Comparison of ENCODE assay signal across 12 mouse cellular contexts in genomic region chr6:99206437-99206870, GRCm38 (mm10).
DNase-seq lines count a peak whose midpoint lies in the region; ATAC-seq and TF ChIP-seq lines count a peak whose summit lies in the region.
"Had no signal": no experiment of that assay in that cellular context is flagged by ENCODE, and none has a peak within 500 bp of the region (broad histone marks: within the 10 kb centered on the region; RNA-seq: fewer than 3 reads in every experiment).

No protein-coding gene starts in this region.

- H3K4me3 ChIP-seq in heart, embryonic 14.5 days (ENCODE audit: control insufficient read depth in 1 of 2, insufficient read depth in 1 of 2, low read depth in 1 of 2, low read length in 2 of 2): peak overlapping the region; percentile 42 to 51
- H3K4me3 ChIP-seq in MEL (ENCODE audit: control insufficient read depth in 1 of 2, insufficient read depth in 1 of 2, low read depth in 2 of 2, low read length in 2 of 2): peak overlapping the region; percentile 49 to 63; a peak in 3 of 4 replicates
- no peak overlapping the region for H3K4me3 ChIP-seq in embryonic facial prominence, embryonic 15.5 days (replicated peaks)
- H3K4me3 ChIP-seq in liver, embryonic 13.5 days (replicated peaks): no peak overlapping the region

- no peak for ATAC-seq in heart, embryonic 14.5 days (ENCODE audit: insufficient number of reproducible peaks, insufficient read depth, low FRiP score, low read depth)
- no peak for ATAC-seq in embryonic facial prominence, embryonic 15.5 days (ENCODE audit: insufficient number of reproducible peaks, low FRiP score, low TSS enrichment, low read depth)
- ATAC-seq in liver, embryonic 13.5 days (ENCODE audit: low read depth): no peak
- no peak for ATAC-seq in inflammation-experienced regulatory T-cells, adult 6 months

- WGBS in heart, embryonic 14.5 days: 10% methylated on average over 5 of the region's 5 CpGs
- 26% methylated on average over 5 of the region's 5 CpGs for WGBS in embryonic facial prominence, embryonic 15.5 days
- 26% methylated on average over 5 of the region's 5 CpGs for WGBS in liver, embryonic 13.5 days (ENCODE audit: insufficient replicate concordance)

- TF ChIP-seq POLR2A in MEL (IDR thresholded peaks at IDR 0.05; ENCODE audit: control insufficient read depth in 1 of 2, insufficient read depth in 1 of 2, low read depth in 1 of 2, low read length in 2 of 2, poor library complexity in 1 of 2): no peak

- no peak for TF ChIP-seq RAD21 in MEL (IDR thresholded peaks at IDR 0.05; ENCODE audit: low read depth, low read length)

- H3K9ac ChIP-seq in heart, embryonic 14.5 days (ENCODE audit: low read length): peak overlapping the region; percentile 80
- peak overlapping the region; percentile 58; the same call in 1 of the 2 replicates for H3K9ac ChIP-seq in MEL (ENCODE audit: control insufficient read depth, low read depth, low read length, poor library complexity, severe bottlenecking)
- no peak overlapping the region for H3K9ac ChIP-seq in embryonic facial prominence, embryonic 15.5 days
- no peak overlapping the region for H3K9ac ChIP-seq in liver, embryonic 13.5 days

- no peaks in the 10 kb centered on the region for H3K9me3 ChIP-seq in heart, embryonic 14.5 days (ENCODE audit: control insufficient read depth, low read length)
- H3K9me3 ChIP-seq in MEL (replicated peaks; ENCODE audit: insufficient read depth, low read length): no peaks in the 10 kb centered on the region
- no peaks in the 10 kb centered on the region for H3K9me3 ChIP-seq in embryonic facial prominence, embryonic 15.5 days (replicated peaks)
- H3K9me3 ChIP-seq in liver, embryonic 13.5 days (replicated peaks): no peaks in the 10 kb centered on the region

- peaks cover 23 to 65% of the 10 kb centered on the region in 2 experiments for H3K4me1 ChIP-seq in heart, embryonic 14.5 days (ENCODE audit: control insufficient read depth in 2 of 2, insufficient read depth in 2 of 2, low read length in 2 of 2)
- H3K4me1 ChIP-seq in MEL (ENCODE audit: control insufficient read depth in 1 of 2, insufficient read depth in 2 of 2, low read length in 2 of 2): peaks cover 15 to 31% of the 10 kb centered on the region in 2 experiments; a peak in 3 of 4 replicates
- H3K4me1 ChIP-seq in embryonic facial prominence, embryonic 15.5 days: peaks cover 33% of the 10 kb centered on the region
- H3K4me1 ChIP-seq in liver, embryonic 13.5 days (replicated peaks): peaks cover 48% of the 10 kb centered on the region

- TF ChIP-seq CTCF in MEL (IDR thresholded peaks at IDR 0.05 in 2 of 3, conservative IDR thresholded peaks at IDR 0.05 in 1 of 3; ENCODE audit: control insufficient read depth in 1 of 3, insufficient read depth in 1 of 3, low read depth in 2 of 3, low read length in 3 of 3, poor library complexity in 1 of 3, severe bottlenecking in 1 of 3): no peak

- peak in 1 of 2 experiments; percentile 59; a peak in 2 of 4 replicates for TF ChIP-seq EP300 in MEL (IDR thresholded peaks at IDR 0.05; ENCODE audit: low read depth in 1 of 2, low read length in 2 of 2)

- H3K4me2 ChIP-seq in heart, embryonic 14.5 days (ENCODE audit: low read length): peak overlapping the region; percentile 77
- no peak overlapping the region for H3K4me2 ChIP-seq in embryonic facial prominence, embryonic 15.5 days (replicated peaks)
- 0 out of 2 replicates have a peak overlapping the region, but pooled peaks have one; percentile 23 for H3K4me2 ChIP-seq in liver, embryonic 13.5 days

- no peaks in the 10 kb centered on the region for H3K79me2 ChIP-seq in MEL (ENCODE audit: control insufficient read depth, insufficient read depth, low read length, poor library complexity)

- H3K27ac ChIP-seq in heart, embryonic 14.5 days (replicated peaks in 1 of 2; ENCODE audit: control insufficient read depth in 1 of 2, insufficient read depth in 1 of 2, low read depth in 2 of 2, low read length in 2 of 2): peak overlapping the region; percentile 67 to 92
- H3K27ac ChIP-seq in MEL (ENCODE audit: control insufficient read depth, low read depth, low read length): peak overlapping the region; percentile 97
- H3K27ac ChIP-seq in embryonic facial prominence, embryonic 15.5 days (replicated peaks): 0 out of 2 replicates have a peak overlapping the region, but pooled peaks have one; percentile 2
- H3K27ac ChIP-seq in liver, embryonic 13.5 days: peak overlapping the region; percentile 48

- peaks cover 7% of the 10 kb centered on the region for H3K36me3 ChIP-seq in heart, embryonic 14.5 days (ENCODE audit: control insufficient read depth, insufficient read depth, low read length)
- H3K36me3 ChIP-seq in MEL (ENCODE audit: control insufficient read depth in 1 of 2, insufficient read depth in 2 of 2, low read length in 2 of 2): peaks cover 0 to 39% of the 10 kb centered on the region in 2 experiments; a peak in 2 of 4 replicates
- H3K36me3 ChIP-seq in embryonic facial prominence, embryonic 15.5 days: no peaks in the 10 kb centered on the region
- H3K36me3 ChIP-seq in liver, embryonic 13.5 days: no peaks in the 10 kb centered on the region

- DNase-seq in heart, postnatal 25 days (ENCODE audit: low spot score): no peak
- DNase-seq in MEL (ENCODE audit: low read depth, low spot score): no peak
- no peak for DNase-seq in liver, embryonic 13.5 days
- DNase-seq in frontal cortex, postnatal 10 days (ENCODE audit: low spot score in 2 of 2): no peak
- DNase-seq in layer of hippocampus, postnatal 10 days (ENCODE audit: low spot score in 2 of 2): no peak
- DNase-seq: gastrocnemius, postnatal 36 days; kidney, adult 11 months; right cerebral cortex, postnatal 25 days; thymus, postnatal 14 days had no signal

- intact Hi-C loops in heart, postnatal 25 days (cut with DNase I): loop anchor here (10.0 kb wide), 1 partner anchor 248 kb away; no protein-coding TSS in a partner anchor

- no peaks in the 10 kb centered on the region for H3K27me3 ChIP-seq in heart, embryonic 14.5 days (ENCODE audit: control insufficient read depth, insufficient read depth, low read length)
- H3K27me3 ChIP-seq in MEL (ENCODE audit: control insufficient read depth in 1 of 2, insufficient read depth in 2 of 2, low read length in 2 of 2): no peaks in the 10 kb centered on the region
- H3K27me3 ChIP-seq in embryonic facial prominence, embryonic 15.5 days: peaks cover 2% of the 10 kb centered on the region; the same call in 1 of the 2 replicates
- no peaks in the 10 kb centered on the region for H3K27me3 ChIP-seq in liver, embryonic 13.5 days

TF ChIP-seq in MEL, 35 proteins besides CTCF, POLR2A, EP300 and RAD21:
- TF ChIP-seq ETS1 (IDR thresholded peaks at IDR 0.05; ENCODE audit: low read depth, low read length): peak; percentile 42; the same call in 1 of the 2 replicates
- no peak for TF ChIP-seq MAZ (IDR thresholded peaks at IDR 0.05; ENCODE audit: low read depth, low read length)
- 0 out of 2 replicates have a peak, but pooled peaks have one; percentile 19 for TF ChIP-seq HCFC1 (IDR thresholded peaks at IDR 0.05; ENCODE audit: low read depth, low read length)
- TF ChIP-seq SMC3 (IDR thresholded peaks at IDR 0.05; ENCODE audit: low read depth, low read length): no peak
- no peak for TF ChIP-seq MAFK (IDR thresholded peaks at IDR 0.05; ENCODE audit: borderline replicate concordance, low read depth, low read length)
- TF ChIP-seq ZC3H11A (IDR thresholded peaks at IDR 0.05; ENCODE audit: low read depth, low read length): no peak
- no peak for TF ChIP-seq E2F4 (IDR thresholded peaks at IDR 0.05; ENCODE audit: borderline replicate concordance, low read depth, low read length)
- TF ChIP-seq MEF2A (IDR thresholded peaks at IDR 0.05; ENCODE audit: extremely low read depth, insufficient replicate concordance, low read depth, low read length, poor library complexity, severe bottlenecking): no peak
- no peak for TF ChIP-seq ZMIZ1 (IDR thresholded peaks at IDR 0.05; ENCODE audit: low read depth, low read length)
- TF ChIP-seq POLR2AphosphoS2 (IDR thresholded peaks at IDR 0.05; ENCODE audit: low read length): no peak
- no peak for TF ChIP-seq GABPA (IDR thresholded peaks at IDR 0.05; ENCODE audit: low read depth, low read length)
- TF ChIP-seq MYC (IDR thresholded peaks at IDR 0.05; ENCODE audit: low read depth, low read length): no peak; the same call in 1 of the 2 replicates
- TF ChIP-seq SIN3A (IDR thresholded peaks at IDR 0.05; ENCODE audit: low read length): peak; percentile 35; the same call in 1 of the 2 replicates
- TF ChIP-seq MAX (IDR thresholded peaks at IDR 0.05; ENCODE audit: low read length): no peak
- no peak for TF ChIP-seq CHD1 (IDR thresholded peaks at IDR 0.05; ENCODE audit: low read depth, low read length)
- no peak for TF ChIP-seq NELFE (IDR thresholded peaks at IDR 0.05; ENCODE audit: low read depth, low read length)
- TF ChIP-seq JUND (IDR thresholded peaks at IDR 0.05; ENCODE audit: low read depth, low read length): no peak
- no peak; the same call in 1 of the 2 replicates for TF ChIP-seq BHLHE40 (IDR thresholded peaks at IDR 0.05; ENCODE audit: borderline replicate concordance, low read depth, low read length)
- no peak for TF ChIP-seq ZNF384 (IDR thresholded peaks at IDR 0.05; ENCODE audit: low read depth, low read length)
- TF ChIP-seq RCOR1 (IDR thresholded peaks at IDR 0.05; ENCODE audit: low read depth, low read length): no peak
- no peak for TF ChIP-seq NRF1 (IDR thresholded peaks at IDR 0.05; ENCODE audit: insufficient read depth, low read depth, low read length, poor library complexity, severe bottlenecking)
- no peak for TF ChIP-seq KAT2A (conservative IDR thresholded peaks at IDR 0.05; ENCODE audit: low read depth, low read length)
- TF ChIP-seq TBP (IDR thresholded peaks at IDR 0.05; ENCODE audit: low read depth, low read length): 0 out of 2 replicates have a peak, but pooled peaks have one; percentile 21
- TF ChIP-seq GATA1 (IDR thresholded peaks at IDR 0.05; ENCODE audit: low read depth, low read length): peak; percentile 84

Comparison
In these comparisons a context has a peak if more than half of its experiments do, and no peak if none do; other contexts are left out.
1. H3K27ac ChIP-seq: peak in every context shown above with its lines; median percentile 97 in MEL; 80 in heart, embryonic 14.5 days; 48 in liver, embryonic 13.5 days; 2 in embryonic facial prominence, embryonic 15.5 days.
2. H3K4me3 ChIP-seq: peak in heart, embryonic 14.5 days (2 of 2) and MEL (2 of 2); none in embryonic facial prominence, embryonic 15.5 days (single experiment) and liver, embryonic 13.5 days (single experiment).
3. H3K9ac ChIP-seq: peak in heart, embryonic 14.5 days (single experiment) and MEL (single experiment); none in embryonic facial prominence, embryonic 15.5 days (single experiment) and liver, embryonic 13.5 days (single experiment).